Mouse (Mus musculus) olfactory bulb, adult 2 months (tissue): ENCODE data around the gene Hdhd3.

Source experiments
- CTCF ChIP-seq: fragments of 200-500 bp; IDR thresholded peaks from 2 replicates; pipeline ENCODE4 v1.5.1; 2012; ENCODE audit warnings: low read depth, mild to moderate bottlenecking, low read length, moderate library complexity; ENCODE audit not compliant: insufficient read depth
- POLR2A ChIP-seq: fragments of 200-500 bp; IDR thresholded peaks from 2 replicates; pipeline ENCODE4 v1.6.1; 2012; ENCODE audit warnings: mild to moderate bottlenecking, low read depth, low read length, moderate library complexity; ENCODE audit not compliant: insufficient read depth

DNA sequence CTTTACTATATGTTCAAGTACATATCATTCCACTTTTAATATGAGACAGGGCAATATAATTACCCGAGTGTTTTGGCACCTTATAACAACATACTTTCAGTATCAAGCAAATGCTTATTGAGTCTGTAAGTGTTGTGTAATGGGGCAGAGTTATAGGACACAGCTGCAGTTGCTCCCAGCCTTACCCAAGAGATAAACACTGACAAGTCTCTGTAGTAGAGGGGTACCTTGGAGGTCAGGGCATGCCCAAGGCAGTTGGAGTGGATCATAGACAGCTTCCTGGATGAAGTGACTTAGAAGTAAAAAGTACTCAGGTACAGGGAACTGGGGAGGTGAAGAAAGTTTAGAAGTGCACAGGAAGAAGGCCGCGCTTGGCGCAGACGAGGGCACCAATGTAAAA, 16.1 kb downstream of the Hdhd3 start:
- TF ChIP-seq CTCF, result no peak
- TF ChIP-seq POLR2A, result no peak
